Mouse (Mus musculus): ENCODE results near the gene Ablim2. TPM values are rescaled to one million over a fixed set of nuclear protein-coding genes. Genes with fewer than 3 reads are reported as not detected.

The Ablim2 gene
- polyA plus RNA-seq, 2 experiments, result 1.8 to 3.8 TPM

- no peak overlapping the region for H3K9ac ChIP-seq (ENCODE audit: low read depth, low read length, severe bottlenecking)
- H3K4me3 ChIP-seq (replicated peaks; ENCODE audit: low read length), result no peak overlapping the region
- no peaks in the 10 kb centered on the region for H3K9me3 ChIP-seq (ENCODE audit: control insufficient read depth, low read length)
- ATAC-seq (ENCODE audit: low FRiP score, low read depth), result peak; percentile 62; the same call in 1 of the 2 replicates
- TF ChIP-seq POLR2A (IDR thresholded peaks at IDR 0.05; ENCODE audit: borderline replicate concordance, extremely low read depth, insufficient read depth, insufficient read length), result no peak
- no peak overlapping the region for H3K27ac ChIP-seq (replicated peaks; ENCODE audit: low read depth, low read length)
- no peaks in the 10 kb centered on the region for H3K36me3 ChIP-seq (ENCODE audit: control insufficient read depth, insufficient read depth, low read length)
- H3K4me2 ChIP-seq (replicated peaks; ENCODE audit: low read depth, low read length, severe bottlenecking), result no peak overlapping the region
- DNase-seq (ENCODE audit: low spot score), result peak; percentile 84
- no peaks in the 10 kb centered on the region for H3K4me1 ChIP-seq (ENCODE audit: control insufficient read depth, insufficient read depth, low read length)
- no peaks in the 10 kb centered on the region for H3K27me3 ChIP-seq (ENCODE audit: control insufficient read depth, insufficient read depth, low read length)
- WGBS, result 29% methylated on average over 6 of the region's 6 CpGs
Observed at GRCm38 (mm10) chr5:35858069-35858468, 100.4 kb downstream of the Ablim2 start.

GRCm38 (mm10) chr5:35861456-35861855, 103.8 kb downstream of the Ablim2 start:
- DNase-seq (ENCODE audit: low spot score) (no peak), ATAC-seq (ENCODE audit: low FRiP score, low read depth) (no peak)
- no peak for TF ChIP-seq POLR2A (IDR thresholded peaks at IDR 0.05; ENCODE audit: borderline replicate concordance, extremely low read depth, insufficient read depth, insufficient read length)
- H3K4me2 ChIP-seq (replicated peaks; ENCODE audit: low read depth, low read length, severe bottlenecking), result no peak overlapping the region
- H3K9me3 ChIP-seq (ENCODE audit: control insufficient read depth, low read length), result no peaks in the 10 kb centered on the region
- H3K4me1 ChIP-seq (ENCODE audit: control insufficient read depth, insufficient read depth, low read length), result no peaks in the 10 kb centered on the region
- no peak overlapping the region for H3K4me3 ChIP-seq (replicated peaks; ENCODE audit: low read length)
- H3K27me3 ChIP-seq (ENCODE audit: control insufficient read depth, insufficient read depth, low read length), result no peaks in the 10 kb centered on the region
- no peaks in the 10 kb centered on the region for H3K36me3 ChIP-seq (ENCODE audit: control insufficient read depth, insufficient read depth, low read length)
- 79% methylated on average over 2 of the region's 2 CpGs for WGBS
- H3K9ac ChIP-seq (ENCODE audit: low read depth, low read length, severe bottlenecking), result no peak overlapping the region
- H3K27ac ChIP-seq (replicated peaks; ENCODE audit: low read depth, low read length), result no peak overlapping the region

DNA sequence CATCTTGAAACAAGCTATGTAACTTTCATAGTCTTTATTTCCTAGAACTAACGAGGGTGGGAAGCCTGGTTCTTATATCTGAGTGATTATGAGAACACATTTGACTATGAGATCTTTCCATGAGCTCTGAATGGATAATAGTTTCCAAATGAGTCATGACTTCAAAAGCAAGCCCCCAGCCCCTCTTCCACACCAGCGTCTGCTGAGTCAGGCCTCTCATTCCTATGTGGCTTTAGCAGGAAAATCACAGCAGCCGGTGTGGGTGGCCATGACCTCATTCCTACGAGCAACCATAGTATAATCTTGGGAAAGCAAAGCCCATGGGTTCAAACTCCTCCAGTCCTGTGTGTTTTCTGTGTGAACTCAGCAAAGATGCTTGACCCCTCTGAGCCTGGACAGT, 112.3 kb downstream of the Ablim2 start:
- no peaks in the 10 kb centered on the region for H3K4me1 ChIP-seq (ENCODE audit: control insufficient read depth, insufficient read depth, low read length)
- H3K4me3 ChIP-seq (replicated peaks; ENCODE audit: low read length), result no peak overlapping the region
- DNase-seq (ENCODE audit: low spot score) (no peak), ATAC-seq (ENCODE audit: low FRiP score, low read depth) (no peak)
- no peak overlapping the region for H3K9ac ChIP-seq (ENCODE audit: low read depth, low read length, severe bottlenecking)
- H3K9me3 ChIP-seq (ENCODE audit: control insufficient read depth, low read length), result no peaks in the 10 kb centered on the region
- H3K36me3 ChIP-seq (ENCODE audit: control insufficient read depth, insufficient read depth, low read length), result no peaks in the 10 kb centered on the region
- no peak for TF ChIP-seq POLR2A (IDR thresholded peaks at IDR 0.05; ENCODE audit: borderline replicate concordance, extremely low read depth, insufficient read depth, insufficient read length)
- H3K27me3 ChIP-seq (ENCODE audit: control insufficient read depth, insufficient read depth, low read length), result no peaks in the 10 kb centered on the region
- no peak overlapping the region for H3K4me2 ChIP-seq (replicated peaks; ENCODE audit: low read depth, low read length, severe bottlenecking)
- H3K27ac ChIP-seq (replicated peaks; ENCODE audit: low read depth, low read length), result no peak overlapping the region
- 58% methylated on average over 4 of the region's 4 CpGs for WGBS

DNA sequence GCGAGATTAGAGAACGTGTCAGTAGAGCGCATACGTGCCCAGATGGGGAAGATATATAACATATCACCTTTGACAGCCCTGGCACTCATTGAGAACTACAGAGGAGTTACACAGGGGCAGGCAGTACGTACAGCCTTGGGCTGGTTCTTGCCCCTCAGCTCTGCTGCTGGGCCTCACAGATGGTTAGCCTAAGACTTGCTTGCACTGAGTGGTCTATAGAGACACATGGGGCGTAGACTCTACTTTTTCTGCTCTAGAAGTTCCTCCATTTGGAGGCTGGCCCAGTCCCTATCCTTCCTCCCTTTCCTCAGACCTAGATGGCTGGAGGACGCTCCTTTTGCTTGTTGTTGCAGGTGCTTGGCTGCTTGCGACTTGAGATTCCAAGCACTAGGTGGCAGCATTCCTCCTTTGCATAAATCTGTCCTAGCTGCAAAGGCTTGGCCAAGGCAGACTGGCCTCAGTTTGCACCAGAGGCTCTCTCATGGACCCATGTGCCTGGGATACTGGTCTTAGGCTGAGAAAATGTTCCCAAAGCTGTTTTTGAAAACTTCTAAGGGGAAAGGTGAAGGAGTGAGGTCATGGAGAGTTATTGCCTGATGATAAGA, 112.8 kb downstream of the Ablim2 start:
- H3K4me1 ChIP-seq (ENCODE audit: control insufficient read depth, insufficient read depth, low read length), result no peaks in the 10 kb centered on the region
- no peaks in the 10 kb centered on the region for H3K9me3 ChIP-seq (ENCODE audit: control insufficient read depth, low read length)
- H3K9ac ChIP-seq (ENCODE audit: low read depth, low read length, severe bottlenecking), result no peak overlapping the region
- no peak for TF ChIP-seq POLR2A (IDR thresholded peaks at IDR 0.05; ENCODE audit: borderline replicate concordance, extremely low read depth, insufficient read depth, insufficient read length)
- no peaks in the 10 kb centered on the region for H3K36me3 ChIP-seq (ENCODE audit: control insufficient read depth, insufficient read depth, low read length)
- DNase-seq (ENCODE audit: low spot score), result peak; percentile 86
- no peak overlapping the region for H3K4me2 ChIP-seq (replicated peaks; ENCODE audit: low read depth, low read length, severe bottlenecking)
- H3K27ac ChIP-seq (replicated peaks; ENCODE audit: low read depth, low read length), result no peak overlapping the region
- no peaks in the 10 kb centered on the region for H3K27me3 ChIP-seq (ENCODE audit: control insufficient read depth, insufficient read depth, low read length)
- peak; percentile 75 for ATAC-seq (ENCODE audit: low FRiP score, low read depth)
- no peak overlapping the region for H3K4me3 ChIP-seq (replicated peaks; ENCODE audit: low read length)
- WGBS, result 60% methylated on average over 8 of the region's 8 CpGs

GRCm38 (mm10) chr5:35873382-35873781, 115.7 kb downstream of the Ablim2 start:
- H3K9me3 ChIP-seq (ENCODE audit: control insufficient read depth, low read length), result no peaks in the 10 kb centered on the region
- H3K27ac ChIP-seq (replicated peaks; ENCODE audit: low read depth, low read length), result no peak overlapping the region
- DNase-seq (ENCODE audit: low spot score) (no peak), ATAC-seq (ENCODE audit: low FRiP score, low read depth) (no peak)
- H3K9ac ChIP-seq (ENCODE audit: low read depth, low read length, severe bottlenecking), result no peak overlapping the region
- TF ChIP-seq POLR2A (IDR thresholded peaks at IDR 0.05; ENCODE audit: borderline replicate concordance, extremely low read depth, insufficient read depth, insufficient read length), result no peak
- no peak overlapping the region for H3K4me3 ChIP-seq (replicated peaks; ENCODE audit: low read length)
- 46% methylated on average over 4 of the region's 4 CpGs for WGBS
- no peaks in the 10 kb centered on the region for H3K27me3 ChIP-seq (ENCODE audit: control insufficient read depth, insufficient read depth, low read length)
- no peaks in the 10 kb centered on the region for H3K36me3 ChIP-seq (ENCODE audit: control insufficient read depth, insufficient read depth, low read length)
- H3K4me1 ChIP-seq (ENCODE audit: control insufficient read depth, insufficient read depth, low read length), result no peaks in the 10 kb centered on the region
- H3K4me2 ChIP-seq (replicated peaks; ENCODE audit: low read depth, low read length, severe bottlenecking), result no peak overlapping the region
